In the genomic region with DNA sequence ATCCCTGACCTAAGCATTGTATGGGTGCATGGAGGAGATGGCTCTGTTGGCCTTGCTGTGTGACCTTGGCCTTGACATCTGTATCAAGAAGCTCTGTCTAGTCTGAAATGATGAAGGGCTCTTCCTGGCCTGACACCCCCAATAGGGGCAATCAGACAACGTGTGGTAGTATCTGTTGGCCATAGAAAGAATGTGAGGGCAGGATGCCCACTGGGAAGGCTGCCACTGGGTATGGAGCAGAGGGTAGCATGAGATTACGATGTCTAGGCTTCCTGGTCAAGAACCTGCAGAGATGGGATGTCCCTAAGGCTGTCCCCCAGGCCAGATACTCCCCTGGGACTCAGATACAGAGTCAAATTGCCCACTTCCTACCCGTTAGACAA, we compare ENCODE assay signal across 20 mouse cellular contexts. TPM values are rescaled to one million over a fixed set of nuclear protein-coding genes. Genes with fewer than 3 reads are reported as not detected.
A peak's percentile ranks its signal among the peaks of the same experiment; 100 is the strongest.
DNase-seq lines count a peak whose midpoint lies in the region; ATAC-seq and TF ChIP-seq lines count a peak whose summit lies in the region.
"Had no signal": no experiment of that assay in that cellular context is flagged by ENCODE, and none has a peak within 500 bp of the region (broad histone marks: within the 10 kb centered on the region; RNA-seq: fewer than 3 reads in every experiment).

No protein-coding gene starts in this region.

- H3K79me2 ChIP-seq in heart, adult 2 months (replicated peaks; ENCODE audit: control insufficient read depth, insufficient read depth, low read length), result no peaks in the 10 kb centered on the region

- intact Hi-C loops in heart, adult 2 months (cut with DNase I), result no loop called here
- intact Hi-C loops in heart, postnatal 25 days (cut with DNase I), result no loop called here

- no peak for TF ChIP-seq POLR2A in heart, adult 2 months (IDR thresholded peaks at IDR 0.05; ENCODE audit: insufficient read depth, low read depth, low read length)
- no peak for TF ChIP-seq POLR2A in testis, adult 2 months (IDR thresholded peaks at IDR 0.05; ENCODE audit: control insufficient read depth, low read depth, low read length)

- peaks cover 30% of the 10 kb centered on the region for H3K4me1 ChIP-seq in heart, adult 2 months (ENCODE audit: control insufficient read depth, insufficient read depth, low read length)
- peaks cover 97% of the 10 kb centered on the region for H3K4me1 ChIP-seq in kidney, embryonic 15.5 days
- peaks cover 22% of the 10 kb centered on the region for H3K4me1 ChIP-seq in testis, adult 2 months (ENCODE audit: control insufficient read depth, insufficient read depth, low read length)
- H3K4me1 ChIP-seq in midbrain, postnatal 0 days (ENCODE audit: insufficient read depth, low read length), result no peaks in the 10 kb centered on the region

- no peaks in the 10 kb centered on the region for H3K36me3 ChIP-seq in heart, adult 2 months (ENCODE audit: control insufficient read depth, insufficient read depth, low read length)
- no peaks in the 10 kb centered on the region for H3K36me3 ChIP-seq in kidney, embryonic 15.5 days
- H3K36me3 ChIP-seq in testis, adult 2 months (ENCODE audit: control insufficient read depth, insufficient read depth, low read length), result no peaks in the 10 kb centered on the region
- H3K36me3 ChIP-seq in midbrain, postnatal 0 days (ENCODE audit: insufficient read depth, low read length), result no peaks in the 10 kb centered on the region
- H3K36me3 ChIP-seq: embryonic facial prominence, embryonic 10.5 days had no signal

- no peak overlapping the region for H3K4me3 ChIP-seq in heart, adult 2 months
- H3K4me3 ChIP-seq in kidney, embryonic 15.5 days (replicated peaks), result no peak overlapping the region
- H3K4me3 ChIP-seq in testis, adult 2 months (ENCODE audit: control insufficient read depth, low read depth, low read length), result no peak overlapping the region
- H3K4me3 ChIP-seq in midbrain, postnatal 0 days (ENCODE audit: low read depth, low read length), result no peak overlapping the region
- H3K4me3 ChIP-seq: embryonic facial prominence, embryonic 10.5 days; megakaryocyte, embryonic 14.5 days had no signal

- WGBS in heart, adult 2 months, result 42% methylated on average over 3 of the region's 3 CpGs
- WGBS in kidney, embryonic 15.5 days, result 61% methylated on average over 3 of the region's 3 CpGs
- 72% methylated on average over 3 of the region's 3 CpGs for WGBS in midbrain, postnatal 0 days

- H3K4me2 ChIP-seq in kidney, embryonic 15.5 days, result no peak overlapping the region
- no peak overlapping the region for H3K4me2 ChIP-seq in midbrain, postnatal 0 days (ENCODE audit: low read depth, low read length, poor library complexity, severe bottlenecking)

- TF ChIP-seq CTCF in heart, adult 2 months (IDR thresholded peaks at IDR 0.05), result no peak
- TF ChIP-seq CTCF in testis, adult 2 months (IDR thresholded peaks at IDR 0.05; ENCODE audit: control insufficient read depth, insufficient read depth, insufficient replicate concordance, low read depth, low read length), result no peak
- no peak for TF ChIP-seq CTCF in midbrain, postnatal 0 days (IDR thresholded peaks at IDR 0.05)

- no peak overlapping the region for H3K9ac ChIP-seq in heart, adult 2 months (ENCODE audit: low read depth, low read length)
- no peak overlapping the region for H3K9ac ChIP-seq in kidney, embryonic 15.5 days
- H3K9ac ChIP-seq in midbrain, postnatal 0 days (replicated peaks; ENCODE audit: low read length, poor library complexity, severe bottlenecking), result no peak overlapping the region
- H3K9ac ChIP-seq: liver, embryonic 14.5 days had no signal

- ATAC-seq in kidney, embryonic 15.5 days (replicated peaks; ENCODE audit: low FRiP score), result no peak
- no peak for ATAC-seq in midbrain, postnatal 0 days (ENCODE audit: low FRiP score)
- ATAC-seq: Patski had no signal

- no peak for TF ChIP-seq EP300 in heart, adult 2 months (IDR thresholded peaks at IDR 0.05; ENCODE audit: insufficient read depth, low read depth, low read length)

- H3K27ac ChIP-seq in heart, adult 2 months, result peak overlapping the region; percentile 53
- peak overlapping the region; percentile 86 for H3K27ac ChIP-seq in kidney, embryonic 15.5 days
- peak overlapping the region; percentile 74 for H3K27ac ChIP-seq in testis, adult 2 months (ENCODE audit: control insufficient read depth, insufficient read depth, low read depth, low read length)
- H3K27ac ChIP-seq in midbrain, postnatal 0 days (ENCODE audit: low read depth, low read length), result no peak overlapping the region
- H3K27ac ChIP-seq: liver, embryonic 14.5 days had no signal

- H3K9me3 ChIP-seq in kidney, embryonic 15.5 days (replicated peaks), result no peaks in the 10 kb centered on the region
- no peaks in the 10 kb centered on the region for H3K9me3 ChIP-seq in midbrain, postnatal 0 days (ENCODE audit: low read length)
- H3K9me3 ChIP-seq: embryonic facial prominence, embryonic 10.5 days; megakaryocyte, embryonic 14.5 days had no signal

- no peaks in the 10 kb centered on the region for H3K27me3 ChIP-seq in heart, adult 2 months (ENCODE audit: control insufficient read depth, insufficient read depth, low read length)
- no peaks in the 10 kb centered on the region for H3K27me3 ChIP-seq in kidney, embryonic 15.5 days
- H3K27me3 ChIP-seq in testis, adult 2 months (ENCODE audit: control insufficient read depth, insufficient read depth, low read length), result no peaks in the 10 kb centered on the region
- no peaks in the 10 kb centered on the region for H3K27me3 ChIP-seq in midbrain, postnatal 0 days (ENCODE audit: insufficient read depth, low read length)
- H3K27me3 ChIP-seq: Patski had no signal

- DNase-seq in heart, adult 2 months, result no peak
- DNase-seq in heart, postnatal 25 days (ENCODE audit: low spot score), result no peak
- no peak for DNase-seq in kidney, postnatal 10 days
- no peak for DNase-seq in testis, postnatal 10 days (ENCODE audit: low spot score)
- no peak for DNase-seq in cerebellum, postnatal 4 days (ENCODE audit: low spot score in 2 of 2)
- no peak for DNase-seq in midbrain, postnatal 0 days (ENCODE audit: low spot score)
- DNase-seq: cerebellum, postnatal 25 days; right cerebral cortex, postnatal 4 days; thymus, postnatal 36 days had no signal

RNA-seq across cellular contexts. Expression of a gene that starts 4.0 kb away (rescaled TPM):
- total RNA-seq in heart, adult 2 months (2021), result 1 to 10 TPM; 1.7 to 3.5 TPM
- 9.0 and 10.5 TPM in 2 replicates for polyA plus RNA-seq in heart, adult 2 months (2012; rRNA removed)
- 1 to 10 TPM; 3.7 TPM for total RNA-seq in heart, postnatal 25 days (2021)
- polyA plus RNA-seq in kidney, embryonic 15.5 days (2015; fragmentation: Nextera tagmentation; extraction: Ambion mirVana), result 5.1 and 6.9 TPM in 2 replicates
- polyA plus RNA-seq in testis, adult 2 months (2012; rRNA removed), result 4.1 and 4.3 TPM in 2 replicates
- total RNA-seq in midbrain, postnatal 0 days (2014; rRNA removed), result 4.0 and 6.8 TPM in 2 replicates
- polyA plus RNA-seq in midbrain, postnatal 0 days (2015; fragmentation: Nextera tagmentation; extraction: Ambion mirVana), result 2.4 and 3.3 TPM in 2 replicates
- total RNA-seq: hematopoietic stem cell, adult 5-6 weeks had no signal

RNA-seq across cellular contexts. Expression of a gene that starts 17.8 kb away (rescaled TPM):
- total RNA-seq in heart, adult 2 months (2021), result under 1 TPM; 0.08 to 0.09 TPM
- 0.18 and 0.29 TPM in 2 replicates for polyA plus RNA-seq in heart, adult 2 months (2012; rRNA removed)
- total RNA-seq in heart, postnatal 25 days (2021), result under 1 TPM in 1 of 2 experiments, not detected in 1; 0.13 TPM
- 0.43 and 0.77 TPM in 2 replicates for polyA plus RNA-seq in kidney, embryonic 15.5 days (2015; fragmentation: Nextera tagmentation; extraction: Ambion mirVana)
- polyA plus RNA-seq in testis, adult 2 months (2012; rRNA removed), result 0.04 TPM in 1 of 2 replicates, not detected in the other
- total RNA-seq in midbrain, postnatal 0 days (2014; rRNA removed), result 0.16 TPM in 1 of 2 replicates, not detected in the other
- polyA plus RNA-seq in midbrain, postnatal 0 days (2015; fragmentation: Nextera tagmentation; extraction: Ambion mirVana), result 0.05 TPM in 1 of 2 replicates, not detected in the other
- total RNA-seq: hematopoietic stem cell, adult 5-6 weeks; layer of hippocampus, postnatal 25 days; left cerebral cortex, postnatal 36 days had no signal
- polyA plus RNA-seq: liver, embryonic 14.5 days; neural tube, embryonic 14.5 days had no signal

RNA-seq across cellular contexts. Expression of a gene that starts 22.5 kb away (rescaled TPM):
- total RNA-seq in heart, adult 2 months (2021), result not detected
- 0.25 and 0.26 TPM in 2 replicates for polyA plus RNA-seq in heart, adult 2 months (2012; rRNA removed)
- under 1 TPM in 1 of 2 experiments, not detected in 1; 0.20 TPM for total RNA-seq in heart, postnatal 25 days (2021)
- 3.0 and 3.1 TPM in 2 replicates for polyA plus RNA-seq in kidney, embryonic 15.5 days (2015; fragmentation: Nextera tagmentation; extraction: Ambion mirVana)
- 151 and 166 TPM in 2 replicates for polyA plus RNA-seq in testis, adult 2 months (2012; rRNA removed)
- 44.9 and 47.1 TPM in 2 replicates for total RNA-seq in midbrain, postnatal 0 days (2014; rRNA removed)
- 24.6 and 25.2 TPM in 2 replicates for polyA plus RNA-seq in midbrain, postnatal 0 days (2015; fragmentation: Nextera tagmentation; extraction: Ambion mirVana)
- total RNA-seq: hematopoietic stem cell, adult 5-6 weeks had no signal

RNA-seq across cellular contexts. Expression of a gene that starts 33.3 kb away (rescaled TPM):
- not detected for total RNA-seq in heart, adult 2 months (2021)
- 0.61 TPM in 1 of 2 replicates, not detected in the other for polyA plus RNA-seq in heart, adult 2 months (2012; rRNA removed)
- total RNA-seq in heart, postnatal 25 days (2021), result not detected
- polyA plus RNA-seq in kidney, embryonic 15.5 days (2015; fragmentation: Nextera tagmentation; extraction: Ambion mirVana), result 1.1 and 1.6 TPM in 2 replicates
- polyA plus RNA-seq in testis, adult 2 months (2012; rRNA removed), result 203 and 218 TPM in 2 replicates
- 4.9 and 7.8 TPM in 2 replicates for total RNA-seq in midbrain, postnatal 0 days (2014; rRNA removed)
- polyA plus RNA-seq in midbrain, postnatal 0 days (2015; fragmentation: Nextera tagmentation; extraction: Ambion mirVana), result 7.6 and 7.9 TPM in 2 replicates
- total RNA-seq: gastrocnemius, postnatal 25 days; hematopoietic stem cell, adult 5-6 weeks had no signal
